Mouse (Mus musculus) midbrain, postnatal 0 days (tissue): ENCODE measurements at regions not wholly inside any gene's neighbourhood (a gene's known extent, or its start where the extent isn't known, plus 50 kb on each side); places are given as distances from the start of the nearest gene placed in this dataset.
A peak's percentile ranks its signal among the peaks of the same experiment; 100 is the strongest.

Experiments used
- ATAC-seq: fragments of 200-750 bp; cut with Nextera tagmentation; 2 replicates; pipeline ENCODE4 v1.8.0; 2017; ENCODE audit warnings: moderate number of reproducible peaks, mild to moderate bottlenecking, moderate TSS enrichment, moderate library complexity; ENCODE audit not compliant: low FRiP score
- DNase-seq: peaks from one replicate; pipeline ENCODE4 v3.0.0-alpha.2; 2015; ENCODE audit warnings: low spot score
- H3K27ac ChIP-seq: fragments of 300-500 bp; sonication (generic); 2 replicates; pipeline ENCODE4 v1.5.1; 2014; ENCODE audit warnings: low read depth, mild to moderate bottlenecking, low read length, mixed read lengths
- H3K27me3 ChIP-seq: fragments of 300-500 bp; sonication (generic); 2 replicates; pipeline ENCODE4 v1.6.1; 2014; ENCODE audit warnings: low read length, control low read depth, mixed read lengths; ENCODE audit not compliant: insufficient read depth
- H3K36me3 ChIP-seq: fragments of 300-500 bp; sonication (generic); 2 replicates; pipeline ENCODE4 v1.6.1; 2014; ENCODE audit warnings: low read length, control low read depth, mixed read lengths; ENCODE audit not compliant: insufficient read depth
- H3K4me1 ChIP-seq: fragments of 300-500 bp; sonication (generic); 2 replicates; pipeline ENCODE4 v1.6.1; 2014; ENCODE audit warnings: mild to moderate bottlenecking, control low read depth, antibody characterized with exemption, low read length, mixed read lengths; ENCODE audit not compliant: insufficient read depth
- H3K4me2 ChIP-seq: fragments of 300-500 bp; sonication (generic); 2 replicates; pipeline ENCODE4 v1.6.1; 2014; ENCODE audit warnings: low read depth, mild to moderate bottlenecking, low read length, mixed read lengths; ENCODE audit not compliant: poor library complexity, severe bottlenecking
- H3K4me3 ChIP-seq: fragments of 300-500 bp; sonication (generic); 2 replicates; pipeline ENCODE4 v1.5.1; 2014; ENCODE audit warnings: low read depth, mild to moderate bottlenecking, low read length, moderate library complexity
- H3K9ac ChIP-seq: fragments of 300-500 bp; sonication (generic); replicated peaks from 2 replicates; pipeline ENCODE4 v1.6.1; 2014; ENCODE audit warnings: mild to moderate bottlenecking, low read length, moderate library complexity, mixed read lengths; ENCODE audit not compliant: poor library complexity, severe bottlenecking
- H3K9me3 ChIP-seq: fragments of 300-500 bp; sonication (generic); 2 replicates; pipeline ENCODE4 v1.6.1; 2016; ENCODE audit warnings: low read length, control low read depth
- CTCF ChIP-seq: IDR thresholded peaks from 2 replicates; pipeline ENCODE4 v1.5.1; 2016; ENCODE audit warnings: antibody characterized with exemption, mild to moderate bottlenecking
- WGBS: fragments of 180-500 bp; shearing (Covaris S2); extraction: QIAGEN DNeasy Blood & Tissue Kit; methylation state at CpG from one replicate; pipeline ENCODE4 v1.1.7; 2014; 5-methylcytosine and 5-hydroxymethylcytosine counted together

GRCm38 (mm10) chr13:60291344-60291743, 114.2 kb upstream of the Gas1 start:
- H3K4me1 ChIP-seq, result no peaks in the 10 kb centered on the region
- DNase-seq, result no peak
- no peaks in the 10 kb centered on the region for H3K27me3 ChIP-seq
- H3K9ac ChIP-seq, result no peak overlapping the region
- no peaks in the 10 kb centered on the region for H3K36me3 ChIP-seq
- H3K27ac ChIP-seq, result no peak overlapping the region
- H3K9me3 ChIP-seq, result no peaks in the 10 kb centered on the region
- TF ChIP-seq CTCF, result no peak
- no peak overlapping the region for H3K4me3 ChIP-seq
- WGBS, result 84% methylated on average over 3 of the region's 3 CpGs
- H3K4me2 ChIP-seq, result no peak overlapping the region
- no peak for ATAC-seq

GRCm38 (mm10) chr13:60296201-60296895, 119.2 kb upstream of the Gas1 start:
- H3K4me2 ChIP-seq, result no peak overlapping the region
- no peak overlapping the region for H3K27ac ChIP-seq
- peak; percentile 16; the same call in 1 of the 2 replicates for TF ChIP-seq CTCF
- no peaks in the 10 kb centered on the region for H3K4me1 ChIP-seq
- ATAC-seq (no peak), DNase-seq (no peak)
- no peaks in the 10 kb centered on the region for H3K9me3 ChIP-seq
- WGBS, result 55% methylated on average over 13 of the region's 13 CpGs
- H3K4me3 ChIP-seq, result no peak overlapping the region
- H3K27me3 ChIP-seq, result no peaks in the 10 kb centered on the region
- no peaks in the 10 kb centered on the region for H3K36me3 ChIP-seq
- H3K9ac ChIP-seq, result no peak overlapping the region

- ATAC-seq, result no peak
- Histone ChIP-seq H3K9me3 (no peaks in the 10 kb centered on the region), H3K4me2 (no peak overlapping the region), H3K4me1 (no peaks in the 10 kb centered on the region), H3K9ac (no peak overlapping the region), H3K27ac (no peak overlapping the region), H3K4me3 (no peak overlapping the region), H3K36me3 (no peaks in the 10 kb centered on the region), H3K27me3 (no peaks in the 10 kb centered on the region)
- DNase-seq, result no peak
- no peak for TF ChIP-seq CTCF
- 80% methylated on average over 6 of the region's 6 CpGs for WGBS
Observed at GRCm38 (mm10) chr13:60296896-60297275, 119.7 kb upstream of the Gas1 start.

GRCm38 (mm10) chr13:60298575-60298974, 121.4 kb upstream of the Gas1 start:
- Histone ChIP-seq H3K9ac (no peak overlapping the region), H3K4me2 (no peak overlapping the region), H3K9me3 (no peaks in the 10 kb centered on the region), H3K4me1 (no peaks in the 10 kb centered on the region), H3K27ac (no peak overlapping the region), H3K36me3 (no peaks in the 10 kb centered on the region), H3K27me3 (no peaks in the 10 kb centered on the region), H3K4me3 (no peak overlapping the region)
- 70% methylated on average over 2 of the region's 2 CpGs for WGBS
- no peak for TF ChIP-seq CTCF
- ATAC-seq (no peak), DNase-seq (no peak)

- Histone ChIP-seq H3K9me3 (no peaks in the 10 kb centered on the region), H3K4me2 (no peak overlapping the region), H3K27ac (no peak overlapping the region), H3K27me3 (no peaks in the 10 kb centered on the region), H3K4me3 (no peak overlapping the region), H3K4me1 (no peaks in the 10 kb centered on the region), H3K9ac (no peak overlapping the region), H3K36me3 (no peaks in the 10 kb centered on the region)
- 48% methylated on average over 5 of the region's 5 CpGs for WGBS
- TF ChIP-seq CTCF, result no peak
- peak; percentile 19 for DNase-seq
- ATAC-seq, result no peak
Observed at GRCm38 (mm10) chr13:60299076-60299475, 121.9 kb upstream of the Gas1 start.

- no peaks in the 10 kb centered on the region for H3K4me1 ChIP-seq
- no peak overlapping the region for H3K9ac ChIP-seq
- no peak overlapping the region for H3K4me3 ChIP-seq
- no peak for TF ChIP-seq CTCF
- H3K4me2 ChIP-seq, result no peak overlapping the region
- DNase-seq (no peak), ATAC-seq (no peak)
- 96% methylated on average over 9 of the region's 9 CpGs for WGBS
- no peaks in the 10 kb centered on the region for H3K36me3 ChIP-seq
- no peak overlapping the region for H3K27ac ChIP-seq
- H3K27me3 ChIP-seq, result no peaks in the 10 kb centered on the region
- H3K9me3 ChIP-seq, result no peaks in the 10 kb centered on the region
Observed at GRCm38 (mm10) chr13:60303561-60303960, 126.4 kb upstream of the Gas1 start.
